Mouse (Mus musculus): ENCODE measurements around the gene Uspl1. TPM values are rescaled to one million over a fixed set of nuclear protein-coding genes. Genes with fewer than 3 reads are reported as not detected.
A peak's percentile ranks its signal among the peaks of the same experiment; 100 is the strongest.

The Uspl1 gene
- polyA plus RNA-seq, 1 experiment from 2014 or later, result 37.5 TPM

- Histone ChIP-seq H3K4me2 (ENCODE audit: low read depth, low read length) (no peak overlapping the region), H3K9me3 (ENCODE audit: control insufficient read depth, low read length) (no peaks in the 10 kb centered on the region), H3K27ac (ENCODE audit: low read length) (no peak overlapping the region), H3K36me3 (ENCODE audit: control insufficient read depth, insufficient read depth, low read length) (peaks cover 50% of the 10 kb centered on the region), H3K4me3 (ENCODE audit: low read length) (no peak overlapping the region), H3K9ac (ENCODE audit: low read length) (no peak overlapping the region), H3K4me1 (replicated peaks; ENCODE audit: control insufficient read depth, insufficient read depth, low read length) (0 out of 2 replicates have a peak, but pooled peaks cover 4% of the 10 kb centered on the region), H3K27me3 (ENCODE audit: control insufficient read depth, insufficient read depth, low read depth, low read length) (no peaks in the 10 kb centered on the region)
- WGBS, result 89% methylated on average over 4 of the region's 4 CpGs
- no peak for ATAC-seq (ENCODE audit: low read depth)
These were observed 26.9 kb downstream of the Uspl1 start for GRCm38 (mm10) chr5:149211041-149211440.

- 0 out of 2 replicates have a peak, but pooled peaks cover 4% of the 10 kb centered on the region for H3K4me1 ChIP-seq (replicated peaks; ENCODE audit: control insufficient read depth, insufficient read depth, low read length)
- no peak overlapping the region for H3K27ac ChIP-seq (ENCODE audit: low read length)
- no peaks in the 10 kb centered on the region for H3K27me3 ChIP-seq (ENCODE audit: control insufficient read depth, insufficient read depth, low read depth, low read length)
- no peak overlapping the region for H3K4me3 ChIP-seq (ENCODE audit: low read length)
- H3K36me3 ChIP-seq (ENCODE audit: control insufficient read depth, insufficient read depth, low read length), result peaks cover 46% of the 10 kb centered on the region
- no peaks in the 10 kb centered on the region for H3K9me3 ChIP-seq (ENCODE audit: control insufficient read depth, low read length)
- H3K9ac ChIP-seq (ENCODE audit: low read length), result no peak overlapping the region
- ATAC-seq (ENCODE audit: low read depth), result no peak
- 81% methylated on average over 4 of the region's 4 CpGs for WGBS
- H3K4me2 ChIP-seq (ENCODE audit: low read depth, low read length), result no peak overlapping the region
These were observed 28.7 kb downstream of the Uspl1 start for GRCm38 (mm10) chr5:149212806-149213205.

GRCm38 (mm10) chr5:149215540-149215939 is 31.4 kb downstream of the Uspl1 start:
- Histone ChIP-seq H3K9me3 (ENCODE audit: control insufficient read depth, low read length) (no peaks in the 10 kb centered on the region), H3K27ac (ENCODE audit: low read length) (no peak overlapping the region), H3K4me3 (ENCODE audit: low read length) (no peak overlapping the region), H3K9ac (ENCODE audit: low read length) (no peak overlapping the region), H3K4me1 (replicated peaks; ENCODE audit: control insufficient read depth, insufficient read depth, low read length) (no peaks in the 10 kb centered on the region), H3K27me3 (ENCODE audit: control insufficient read depth, insufficient read depth, low read depth, low read length) (no peaks in the 10 kb centered on the region), H3K36me3 (ENCODE audit: control insufficient read depth, insufficient read depth, low read length) (peaks cover 36% of the 10 kb centered on the region), H3K4me2 (ENCODE audit: low read depth, low read length) (no peak overlapping the region)
- 99% methylated on average over 7 of the region's 7 CpGs for WGBS
- ATAC-seq (ENCODE audit: low read depth), result no peak

- 70% methylated on average over 6 of the region's 6 CpGs for WGBS
- Histone ChIP-seq H3K4me1 (replicated peaks; ENCODE audit: control insufficient read depth, insufficient read depth, low read length) (no peaks in the 10 kb centered on the region), H3K9ac (ENCODE audit: low read length) (no peak overlapping the region), H3K9me3 (ENCODE audit: control insufficient read depth, low read length) (no peaks in the 10 kb centered on the region), H3K27me3 (ENCODE audit: control insufficient read depth, insufficient read depth, low read depth, low read length) (no peaks in the 10 kb centered on the region), H3K27ac (ENCODE audit: low read length) (no peak overlapping the region), H3K36me3 (ENCODE audit: control insufficient read depth, insufficient read depth, low read length) (peaks cover 28% of the 10 kb centered on the region), H3K4me3 (ENCODE audit: low read length) (no peak overlapping the region), H3K4me2 (ENCODE audit: low read depth, low read length) (no peak overlapping the region)
- ATAC-seq (ENCODE audit: low read depth), result no peak; the same call in 1 of the 2 replicates
These were observed 33.6 kb downstream of the Uspl1 start for GRCm38 (mm10) chr5:149217524-149218357.

GRCm38 (mm10) chr5:149219493-149219892 is 35.3 kb downstream of the Uspl1 start:
- no peak overlapping the region for H3K27ac ChIP-seq (ENCODE audit: low read length)
- no peak overlapping the region for H3K4me2 ChIP-seq (ENCODE audit: low read depth, low read length)
- 53% methylated on average over 3 of the region's 3 CpGs for WGBS
- H3K36me3 ChIP-seq (ENCODE audit: control insufficient read depth, insufficient read depth, low read length), result peaks cover 14% of the 10 kb centered on the region
- no peak overlapping the region for H3K4me3 ChIP-seq (ENCODE audit: low read length)
- no peaks in the 10 kb centered on the region for H3K9me3 ChIP-seq (ENCODE audit: control insufficient read depth, low read length)
- H3K27me3 ChIP-seq (ENCODE audit: control insufficient read depth, insufficient read depth, low read depth, low read length), result no peaks in the 10 kb centered on the region
- no peak overlapping the region for H3K9ac ChIP-seq (ENCODE audit: low read length)
- no peak for ATAC-seq (ENCODE audit: low read depth)
- peaks cover 6% of the 10 kb centered on the region for H3K4me1 ChIP-seq (replicated peaks; ENCODE audit: control insufficient read depth, insufficient read depth, low read length)

- 0 out of 2 replicates have a peak, but pooled peaks cover 1% of the 10 kb centered on the region for H3K36me3 ChIP-seq (ENCODE audit: control insufficient read depth, insufficient read depth, low read length)
- H3K4me3 ChIP-seq (ENCODE audit: low read length), result no peak overlapping the region
- H3K4me1 ChIP-seq (replicated peaks; ENCODE audit: control insufficient read depth, insufficient read depth, low read length), result peaks cover 13% of the 10 kb centered on the region
- no peaks in the 10 kb centered on the region for H3K27me3 ChIP-seq (ENCODE audit: control insufficient read depth, insufficient read depth, low read depth, low read length)
- 85% methylated on average over 4 of the region's 4 CpGs for WGBS
- no peak for ATAC-seq (ENCODE audit: low read depth)
- no peak overlapping the region for H3K27ac ChIP-seq (ENCODE audit: low read length)
- H3K9ac ChIP-seq (ENCODE audit: low read length), result no peak overlapping the region
- H3K9me3 ChIP-seq (ENCODE audit: control insufficient read depth, low read length), result no peaks in the 10 kb centered on the region
- H3K4me2 ChIP-seq (ENCODE audit: low read depth, low read length), result no peak overlapping the region
These were observed 37.2 kb downstream of the Uspl1 start for GRCm38 (mm10) chr5:149221355-149221754.

- H3K4me3 ChIP-seq (ENCODE audit: low read length), result no peak overlapping the region
- H3K36me3 ChIP-seq (ENCODE audit: control insufficient read depth, insufficient read depth, low read length), result no peaks in the 10 kb centered on the region
- no peaks in the 10 kb centered on the region for H3K27me3 ChIP-seq (ENCODE audit: control insufficient read depth, insufficient read depth, low read depth, low read length)
- 5% methylated on average over 7 of the region's 7 CpGs for WGBS
- H3K9me3 ChIP-seq (ENCODE audit: control insufficient read depth, low read length), result no peaks in the 10 kb centered on the region
- H3K9ac ChIP-seq (ENCODE audit: low read length), result peak overlapping the region; percentile 37; the same call in 1 of the 2 replicates
- peak overlapping the region; percentile 30 for H3K4me2 ChIP-seq (ENCODE audit: low read depth, low read length)
- ATAC-seq (ENCODE audit: low read depth), result no peak
- peaks cover 13% of the 10 kb centered on the region for H3K4me1 ChIP-seq (replicated peaks; ENCODE audit: control insufficient read depth, insufficient read depth, low read length)
- no peak overlapping the region for H3K27ac ChIP-seq (ENCODE audit: low read length)
These were observed 40.5 kb downstream of the Uspl1 start for GRCm38 (mm10) chr5:149224666-149225065.

- peak; percentile 100 for ATAC-seq (ENCODE audit: low read depth)
- Histone ChIP-seq H3K4me3 (ENCODE audit: low read length) (peak overlapping the region; percentile 52), H3K27ac (ENCODE audit: low read length) (peak overlapping the region; percentile 77), H3K36me3 (ENCODE audit: control insufficient read depth, insufficient read depth, low read length) (no peaks in the 10 kb centered on the region), H3K4me2 (ENCODE audit: low read depth, low read length) (peak overlapping the region; percentile 56), H3K9me3 (ENCODE audit: control insufficient read depth, low read length) (no peaks in the 10 kb centered on the region), H3K27me3 (ENCODE audit: control insufficient read depth, insufficient read depth, low read depth, low read length) (no peaks in the 10 kb centered on the region), H3K9ac (ENCODE audit: low read length) (peak overlapping the region; percentile 58), H3K4me1 (replicated peaks; ENCODE audit: control insufficient read depth, insufficient read depth, low read length) (peaks cover 13% of the 10 kb centered on the region)
- WGBS, result 3% methylated on average over 53 of the region's 55 CpGs
These were observed 44.8 kb downstream of the Uspl1 start for GRCm38 (mm10) chr5:149228700-149229618.

Data from lung, embryonic 16.5 days (tissue).